Mouse (Mus musculus) liver, embryonic 13.5 days (tissue): ENCODE results near the gene Rbfox2. TPM values are rescaled to one million over a fixed set of nuclear protein-coding genes. Genes with fewer than 3 reads are reported as not detected.

Source experiments
- ATAC-seq: fragments of 200-750 bp; cut with Nextera tagmentation; 2 replicates; pipeline ENCODE4 v1.8.0; 2017; ENCODE audit warnings: low read depth, mild to moderate bottlenecking, moderate number of reproducible peaks, moderate library complexity
- DNase-seq: peaks from one replicate; pipeline ENCODE4 v3.0.0; 2022
- H3K27ac ChIP-seq: fragments of 300-500 bp; sonication (generic); 2 replicates; pipeline ENCODE4 v1.5.1; 2015; ENCODE audit warnings: moderate library complexity, mild to moderate bottlenecking, inconsistent platforms
- H3K27me3 ChIP-seq: fragments of 300-500 bp; sonication (generic); 2 replicates; pipeline ENCODE4 v1.6.1; 2015; ENCODE audit warnings: mild to moderate bottlenecking, inconsistent platforms
- H3K36me3 ChIP-seq: fragments of 300-500 bp; sonication (generic); 2 replicates; pipeline ENCODE4 v1.6.1; 2015; ENCODE audit warnings: mild to moderate bottlenecking, inconsistent platforms
- H3K4me1 ChIP-seq: fragments of 300-500 bp; sonication (generic); replicated peaks from 2 replicates; pipeline ENCODE4 v1.6.1; 2015; ENCODE audit warnings: inconsistent platforms
- H3K4me2 ChIP-seq: fragments of 300-500 bp; sonication (generic); 2 replicates; pipeline ENCODE4 v1.6.1; 2015; ENCODE audit warnings: inconsistent platforms, mild to moderate bottlenecking, moderate library complexity
- H3K4me3 ChIP-seq: fragments of 300-500 bp; sonication (generic); replicated peaks from 2 replicates; pipeline ENCODE4 v1.5.1; 2015; ENCODE audit warnings: mild to moderate bottlenecking, inconsistent platforms
- H3K9ac ChIP-seq: fragments of 300-500 bp; sonication (generic); 2 replicates; pipeline ENCODE4 v1.6.1; 2015; ENCODE audit warnings: mild to moderate bottlenecking, inconsistent platforms
- H3K9me3 ChIP-seq: fragments of 300-500 bp; sonication (generic); replicated peaks from 2 replicates; pipeline ENCODE4 v1.6.1; 2016; ENCODE audit warnings: inconsistent platforms
- WGBS: fragments of 180-500 bp; shearing (Covaris S2); methylation state at CpG from one replicate; pipeline ENCODE4 v1.1.7; 2015; ENCODE audit not compliant: insufficient replicate concordance; 5-methylcytosine and 5-hydroxymethylcytosine counted together
- polyA plus RNA-seq: library from polyadenylated mRNA; unstranded; fragments of >200 nt; fragmentation: Nextera tagmentation; extraction: Ambion mirVana; gene quantifications from 2 replicates; pipeline ENCODE4 v1.2.1, GENCODE M21; 2015

The Rbfox2 gene
- polyA plus RNA-seq, 1 experiment from 2014 or later: 6.7 TPM

- WGBS: 30% methylated on average over 4 of the region's 4 CpGs
- Histone ChIP-seq H3K4me2 (no peak overlapping the region), H3K27ac (no peak overlapping the region), H3K27me3 (no peaks in the 10 kb centered on the region), H3K36me3 (no peaks in the 10 kb centered on the region), H3K4me1 (peaks cover 21% of the 10 kb centered on the region), H3K9me3 (no peaks in the 10 kb centered on the region), H3K9ac (no peak overlapping the region), H3K4me3 (no peak overlapping the region)
- ATAC-seq: no peak
- DNase-seq: no peak
These were observed 94.5 kb downstream of the Rbfox2 start for GRCm38 (mm10) chr15:77212217-77212757.

DNA sequence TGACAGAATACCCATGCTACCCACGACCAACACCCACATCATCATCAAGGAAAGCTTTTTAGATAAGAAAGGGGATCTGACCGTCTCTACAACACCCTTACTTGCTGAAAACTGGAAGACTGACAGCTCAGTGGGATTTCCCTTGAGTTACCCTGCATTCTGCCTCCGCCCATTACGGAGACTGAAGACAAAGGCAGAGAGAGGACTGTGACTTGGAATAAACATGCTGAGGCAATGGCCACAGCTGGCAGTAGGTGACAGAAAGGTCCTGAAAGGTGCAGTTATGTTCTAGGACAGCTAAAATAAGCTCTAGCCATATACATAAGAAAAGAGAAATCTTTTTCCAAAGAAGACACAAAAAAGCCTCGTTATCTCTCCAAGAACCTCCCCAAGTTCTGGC is 99.8 kb downstream of the Rbfox2 start:
- H3K9me3 ChIP-seq: no peaks in the 10 kb centered on the region
- no peak overlapping the region for H3K27ac ChIP-seq
- no peaks in the 10 kb centered on the region for H3K36me3 ChIP-seq
- H3K9ac ChIP-seq: no peak overlapping the region
- ATAC-seq (no peak), DNase-seq (no peak)
- no peaks in the 10 kb centered on the region for H3K27me3 ChIP-seq
- no peak overlapping the region for H3K4me2 ChIP-seq
- 40% methylated on average over 5 of the region's 5 CpGs for WGBS
- H3K4me1 ChIP-seq: peaks cover 13% of the 10 kb centered on the region; the same call in 1 of the 2 replicates
- H3K4me3 ChIP-seq: no peak overlapping the region

GRCm38 (mm10) chr15:77204951-77205350 is 101.9 kb downstream of the Rbfox2 start:
- DNase-seq: no peak
- Histone ChIP-seq H3K27ac (0 out of 2 replicates have a peak overlapping the region, but pooled peaks have one; percentile 32), H3K9ac (no peak overlapping the region), H3K4me3 (no peak overlapping the region), H3K36me3 (no peaks in the 10 kb centered on the region), H3K27me3 (no peaks in the 10 kb centered on the region), H3K4me1 (peaks cover 9% of the 10 kb centered on the region; the same call in 1 of the 2 replicates), H3K4me2 (no peak overlapping the region), H3K9me3 (no peaks in the 10 kb centered on the region)
- no peak for ATAC-seq
- 68% methylated on average over 7 of the region's 7 CpGs for WGBS

- no peaks in the 10 kb centered on the region for H3K27me3 ChIP-seq
- WGBS: 59% methylated on average over 14 of the region's 14 CpGs
- H3K27ac ChIP-seq: peak overlapping the region; percentile 69
- H3K9ac ChIP-seq: no peak overlapping the region; the same call in 1 of the 2 replicates
- peak overlapping the region; percentile 45 for H3K4me2 ChIP-seq
- peak overlapping the region; percentile 18 for H3K4me3 ChIP-seq
- DNase-seq: no peak
- H3K4me1 ChIP-seq: peaks cover 9% of the 10 kb centered on the region; the same call in 1 of the 2 replicates
- H3K36me3 ChIP-seq: no peaks in the 10 kb centered on the region
- ATAC-seq: peak; percentile 66
- H3K9me3 ChIP-seq: no peaks in the 10 kb centered on the region
These were observed 103.4 kb downstream of the Rbfox2 start for GRCm38 (mm10) chr15:77203255-77203981.

DNA sequence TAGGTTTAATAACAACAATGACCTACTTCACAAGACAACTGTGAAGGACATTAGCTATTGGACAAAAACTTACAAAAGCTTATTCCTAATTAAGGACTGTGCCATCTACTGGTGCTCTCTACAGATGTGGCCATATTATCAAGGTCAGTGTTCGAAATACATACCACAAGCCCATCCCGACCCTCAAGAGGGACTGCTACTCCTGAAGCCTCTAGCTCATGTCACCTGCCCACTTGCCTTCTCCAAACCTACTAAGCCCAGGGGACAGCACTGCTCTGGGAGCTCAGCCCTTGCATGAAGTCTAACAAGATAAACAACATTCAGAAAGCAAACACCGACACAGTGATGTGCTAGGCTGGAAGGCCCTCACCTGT is 103.9 kb downstream of the Rbfox2 start:
- Histone ChIP-seq H3K27ac (peak overlapping the region; percentile 63), H3K4me1 (peaks cover 9% of the 10 kb centered on the region; the same call in 1 of the 2 replicates), H3K36me3 (no peaks in the 10 kb centered on the region), H3K4me3 (peak overlapping the region; percentile 18), H3K27me3 (no peaks in the 10 kb centered on the region), H3K4me2 (peak overlapping the region; percentile 45), H3K9ac (no peak overlapping the region; the same call in 1 of the 2 replicates), H3K9me3 (no peaks in the 10 kb centered on the region)
- DNase-seq (no peak), ATAC-seq (peak; percentile 17; the same call in 1 of the 2 replicates)
- WGBS: 63% methylated on average over 3 of the region's 3 CpGs

- ATAC-seq (no peak), DNase-seq (no peak)
- WGBS: 49% methylated on average over 2 of the region's 2 CpGs
- no peak overlapping the region for H3K9ac ChIP-seq
- H3K4me3 ChIP-seq: no peak overlapping the region
- H3K4me1 ChIP-seq: peaks cover 15% of the 10 kb centered on the region; the same call in 1 of the 2 replicates
- H3K27me3 ChIP-seq: no peaks in the 10 kb centered on the region
- H3K9me3 ChIP-seq: no peaks in the 10 kb centered on the region
- H3K4me2 ChIP-seq: peak overlapping the region; percentile 8
- H3K27ac ChIP-seq: peak overlapping the region; percentile 42
- H3K36me3 ChIP-seq: no peaks in the 10 kb centered on the region
These were observed 104.6 kb downstream of the Rbfox2 start for GRCm38 (mm10) chr15:77202223-77202622.

DNA sequence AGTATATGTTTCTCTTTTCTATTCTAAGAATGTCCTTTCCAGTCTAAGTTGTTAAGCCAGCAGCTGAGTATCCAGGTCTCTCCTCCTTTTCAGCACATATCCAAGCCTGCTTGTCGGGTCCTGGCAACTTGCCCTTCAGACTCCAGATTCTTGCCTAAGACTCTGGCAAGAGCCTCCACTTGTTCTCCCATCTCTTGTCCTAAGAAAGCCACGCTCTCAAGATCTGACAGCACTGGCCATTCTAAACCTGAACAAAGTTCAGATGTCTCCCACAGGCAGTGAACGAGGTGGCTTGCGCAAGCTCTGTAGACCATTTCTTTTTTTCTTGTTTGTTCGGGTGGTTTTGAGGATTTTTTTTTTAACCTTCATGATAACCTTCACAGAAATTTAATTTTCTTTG is 110.0 kb downstream of the Rbfox2 start:
- Histone ChIP-seq H3K4me3 (no peak overlapping the region), H3K36me3 (no peaks in the 10 kb centered on the region), H3K9me3 (no peaks in the 10 kb centered on the region), H3K4me1 (peaks cover 6% of the 10 kb centered on the region; the same call in 1 of the 2 replicates), H3K9ac (no peak overlapping the region), H3K27me3 (no peaks in the 10 kb centered on the region), H3K4me2 (no peak overlapping the region), H3K27ac (peak overlapping the region; percentile 16; the same call in 1 of the 2 replicates)
- DNase-seq (no peak), ATAC-seq (no peak)
- 55% methylated on average over 5 of the region's 5 CpGs for WGBS

GRCm38 (mm10) chr15:77196001-77196400 is 110.8 kb downstream of the Rbfox2 start:
- Histone ChIP-seq H3K4me2 (0 out of 2 replicates have a peak overlapping the region, but pooled peaks have one; percentile 18), H3K4me3 (no peak overlapping the region), H3K4me1 (peaks cover 6% of the 10 kb centered on the region; the same call in 1 of the 2 replicates), H3K9ac (no peak overlapping the region), H3K27ac (peak overlapping the region; percentile 16; the same call in 1 of the 2 replicates), H3K36me3 (no peaks in the 10 kb centered on the region), H3K27me3 (no peaks in the 10 kb centered on the region), H3K9me3 (no peaks in the 10 kb centered on the region)
- DNase-seq (no peak), ATAC-seq (no peak)
- WGBS: 55% methylated on average over 2 of the region's 2 CpGs

DNA sequence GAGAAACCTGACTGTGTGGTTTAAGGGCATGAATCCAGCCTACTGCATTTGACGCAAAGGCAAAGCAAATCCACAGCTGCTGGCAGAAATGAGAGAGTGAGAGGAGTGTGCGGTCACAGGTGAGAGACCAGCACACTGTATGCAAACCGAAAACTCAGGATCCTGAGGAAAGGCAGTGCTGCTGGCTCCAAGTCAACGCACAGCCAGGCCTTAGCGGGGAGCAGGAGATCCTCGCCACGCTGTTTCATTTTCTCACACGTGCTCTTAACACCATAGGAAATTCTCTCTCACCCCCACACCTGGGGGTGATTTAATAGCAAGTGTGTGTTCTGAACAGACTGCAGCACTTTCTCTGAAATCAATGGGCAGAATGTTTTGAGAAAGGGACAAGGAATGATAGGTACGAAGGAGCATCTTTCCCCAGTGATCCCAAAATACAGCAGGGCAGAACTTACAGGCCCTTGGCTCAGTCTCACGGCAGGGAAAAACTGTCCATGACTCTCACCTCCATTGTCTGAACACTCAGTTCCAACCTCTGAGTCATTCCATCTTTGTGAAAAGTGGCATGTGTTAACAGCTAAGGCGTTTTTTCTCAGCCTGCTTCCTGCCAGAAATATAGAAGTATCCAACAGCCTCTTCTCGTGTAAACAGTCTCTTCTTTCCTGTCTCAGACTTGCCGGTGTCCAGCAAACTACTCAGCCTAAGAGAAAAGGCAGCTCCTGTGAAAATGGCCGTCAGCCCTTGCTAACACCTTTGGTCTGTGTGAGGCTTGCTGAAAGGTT is 114.5 kb downstream of the Rbfox2 start:
- DNase-seq: no peak
- H3K27me3 ChIP-seq: no peaks in the 10 kb centered on the region
- ATAC-seq: no peak
- H3K4me3 ChIP-seq: no peak overlapping the region
- no peak overlapping the region for H3K27ac ChIP-seq
- WGBS: 62% methylated on average over 14 of the region's 14 CpGs
- H3K9me3 ChIP-seq: no peaks in the 10 kb centered on the region
- H3K4me2 ChIP-seq: no peak overlapping the region
- no peak overlapping the region for H3K9ac ChIP-seq
- no peaks in the 10 kb centered on the region for H3K36me3 ChIP-seq
- peaks cover 2% of the 10 kb centered on the region; the same call in 1 of the 2 replicates for H3K4me1 ChIP-seq

DNA sequence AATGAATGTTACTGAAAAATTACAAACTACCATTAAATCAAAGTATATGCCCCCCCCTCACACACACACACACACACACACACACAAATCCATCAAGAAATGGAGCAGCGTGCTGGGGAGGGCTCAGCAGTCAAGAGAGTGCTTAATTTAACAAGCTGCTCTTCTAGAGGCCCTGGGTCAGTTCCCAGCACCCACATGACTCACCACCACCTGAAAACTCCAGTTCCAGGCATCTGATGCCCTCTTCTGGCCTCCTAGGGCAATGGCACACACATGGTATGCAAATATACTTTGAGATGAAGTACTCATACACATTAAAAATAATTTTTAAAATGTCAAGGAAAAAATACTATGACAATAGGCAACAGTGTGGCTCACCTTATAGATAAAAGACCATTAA is 120.7 kb downstream of the Rbfox2 start:
- H3K4me3 ChIP-seq: no peak overlapping the region
- H3K27me3 ChIP-seq: no peaks in the 10 kb centered on the region
- H3K4me1 ChIP-seq: peaks cover 3% of the 10 kb centered on the region; the same call in 1 of the 2 replicates
- WGBS: 63% methylated on average over 1 of the region's 1 CpGs
- no peak overlapping the region for H3K9ac ChIP-seq
- ATAC-seq (no peak), DNase-seq (no peak)
- no peak overlapping the region for H3K27ac ChIP-seq
- no peaks in the 10 kb centered on the region for H3K9me3 ChIP-seq
- no peak overlapping the region for H3K4me2 ChIP-seq
- H3K36me3 ChIP-seq: no peaks in the 10 kb centered on the region

DNA sequence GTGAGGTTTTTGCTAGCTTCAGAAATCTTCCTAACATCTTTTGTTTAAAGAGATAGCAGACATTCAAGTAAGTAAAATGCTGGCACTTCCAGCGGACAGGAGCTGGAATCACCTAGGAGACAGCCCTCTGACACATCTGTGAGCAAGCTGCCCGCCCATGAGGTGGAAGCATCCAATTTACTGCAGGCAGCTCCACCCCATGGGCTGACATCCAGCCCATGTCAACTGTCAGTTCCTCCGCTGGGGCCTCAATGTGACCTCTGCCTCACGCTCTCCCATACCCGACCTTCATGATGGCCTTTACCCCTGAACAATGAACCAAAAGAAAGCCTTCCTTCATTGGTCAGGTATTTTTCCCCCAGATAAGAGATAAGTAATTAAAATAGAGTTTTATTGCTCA is 121.2 kb downstream of the Rbfox2 start:
- Histone ChIP-seq H3K27ac (no peak overlapping the region), H3K4me1 (peaks cover 3% of the 10 kb centered on the region; the same call in 1 of the 2 replicates), H3K9ac (no peak overlapping the region), H3K9me3 (no peaks in the 10 kb centered on the region), H3K4me2 (no peak overlapping the region), H3K4me3 (no peak overlapping the region), H3K36me3 (no peaks in the 10 kb centered on the region), H3K27me3 (no peaks in the 10 kb centered on the region)
- ATAC-seq: no peak
- no peak for DNase-seq
- 57% methylated on average over 5 of the region's 5 CpGs for WGBS
